In the genomic region with DNA sequence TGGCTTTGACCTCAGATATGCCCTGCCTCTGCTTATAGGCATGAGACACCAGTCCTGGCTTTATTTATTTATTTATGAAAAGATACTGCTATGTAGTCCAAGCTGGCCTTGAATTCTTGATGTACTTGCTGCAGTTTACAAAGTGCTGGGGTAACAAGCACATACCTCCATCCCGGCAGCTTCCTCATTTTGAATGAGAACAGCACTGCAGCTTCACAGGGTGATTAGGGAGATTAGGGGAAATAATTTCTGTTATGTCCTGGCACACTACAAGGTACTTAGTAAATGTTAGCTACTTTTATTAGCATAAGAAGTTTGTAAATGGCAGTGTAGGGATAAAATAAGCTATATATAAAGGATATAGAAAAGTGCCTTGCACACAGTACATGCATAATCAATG, we compare ENCODE assay signal across 22 mouse cellular contexts. TPM values are rescaled to one million over a fixed set of nuclear protein-coding genes. Genes with fewer than 3 reads are reported as not detected.
DNase-seq lines count a peak whose midpoint lies in the region; ATAC-seq and TF ChIP-seq lines count a peak whose summit lies in the region.
"Had no signal": no experiment of that assay in that cellular context is flagged by ENCODE, and none has a peak within 500 bp of the region (broad histone marks: within the 10 kb centered on the region; RNA-seq: fewer than 3 reads in every experiment).

No protein-coding gene starts in this region.

- 44% methylated on average over 1 of the region's 1 CpGs for WGBS in liver, embryonic 14.5 days (ENCODE audit: insufficient replicate concordance)
- WGBS in liver, postnatal 0 days (ENCODE audit: insufficient replicate concordance) = 50% methylated on average over 1 of the region's 1 CpGs

- no peak overlapping the region for H3K9ac ChIP-seq in liver, embryonic 14.5 days (replicated peaks)
- H3K9ac ChIP-seq in liver, postnatal 0 days (replicated peaks) = no peak overlapping the region

- H3K27ac ChIP-seq in liver, embryonic 14.5 days = no peak overlapping the region
- H3K27ac ChIP-seq in liver, postnatal 0 days (ENCODE audit: low read depth) = no peak overlapping the region
- H3K27ac ChIP-seq: embryonic facial prominence, embryonic 15.5 days; forebrain, embryonic 12.5 days; liver, embryonic 15.5 days; lung, embryonic 15.5 days; midbrain, embryonic 15.5 days had no signal

- H3K27me3 ChIP-seq in liver, embryonic 14.5 days (ENCODE audit: control insufficient read depth, insufficient read depth, low read length) = no peaks in the 10 kb centered on the region
- H3K27me3 ChIP-seq in liver, postnatal 0 days (ENCODE audit: insufficient read depth, low read length) = no peaks in the 10 kb centered on the region
- H3K27me3 ChIP-seq: embryonic facial prominence, embryonic 15.5 days; forebrain, embryonic 12.5 days; liver, embryonic 15.5 days; lung, embryonic 15.5 days; midbrain, embryonic 15.5 days; Patski had no signal

- ATAC-seq in liver, embryonic 14.5 days (ENCODE audit: insufficient read depth) = no peak
- no peak for ATAC-seq in liver, postnatal 0 days
- ATAC-seq in megakaryocyte progenitor cell, adult 5-6 weeks (replicated peaks; ENCODE audit: poor library complexity) = peak; percentile 26; the same call in 1 of the 2 replicates
- ATAC-seq: CD4-positive, CD25-positive, alpha-beta regulatory T cell, adult 4 months; forebrain, postnatal 0 days; intestine, embryonic 16.5 days; midbrain, embryonic 15.5 days; Patski had no signal

- H3K9me3 ChIP-seq in liver, embryonic 14.5 days (ENCODE audit: control insufficient read depth, low read length) = no peaks in the 10 kb centered on the region
- no peaks in the 10 kb centered on the region for H3K9me3 ChIP-seq in liver, postnatal 0 days (ENCODE audit: low read length)
- H3K9me3 ChIP-seq: embryonic facial prominence, embryonic 15.5 days; forebrain, embryonic 12.5 days; liver, embryonic 15.5 days; lung, embryonic 15.5 days; midbrain, embryonic 15.5 days had no signal

- H3K4me3 ChIP-seq in liver, embryonic 14.5 days (ENCODE audit: insufficient read depth in 1 of 2, low read depth in 2 of 2, low read length in 2 of 2) = no peak overlapping the region
- H3K4me3 ChIP-seq in liver, postnatal 0 days (ENCODE audit: low read depth, low read length) = no peak overlapping the region

- peak; percentile 16 for DNase-seq in cerebellum, adult 9-10 months
- no peak for DNase-seq in cerebellum, postnatal 10 days
- DNase-seq in liver, embryonic 14.5 days (ENCODE audit: low read depth in 3 of 3, low spot score in 3 of 3) = no peak
- no peak for DNase-seq in liver, postnatal 0 days
- DNase-seq in MEL-GATA-1-ER (ENCODE audit: extremely low read depth, low read depth) = peak; percentile 84
- DNase-seq in heart, adult 11 months = no peak
- no peak for DNase-seq in natural killer cell, adult 2 months (ENCODE audit: low spot score in 2 of 2)
- DNase-seq: adrenal gland, postnatal 10 days; cerebellum, adult 8-10 months; forebrain, postnatal 0 days; kidney, adult 8-10 months; kidney, postnatal 4 days; left cerebral cortex, postnatal 4 days had no signal

- peak overlapping the region; percentile 75; the same call in 1 of the 2 replicates for H3K4me2 ChIP-seq in liver, embryonic 14.5 days (ENCODE audit: low read depth)
- H3K4me2 ChIP-seq in liver, postnatal 0 days (ENCODE audit: low read depth, low read length) = no peak overlapping the region

- no peak for TF ChIP-seq CTCF in liver, embryonic 14.5 days (IDR thresholded peaks at IDR 0.05; ENCODE audit: low read depth)
- no peak for TF ChIP-seq CTCF in liver, postnatal 0 days (IDR thresholded peaks at IDR 0.05; ENCODE audit: low read depth)

- TF ChIP-seq EP300 in liver, embryonic 14.5 days (IDR thresholded peaks at IDR 0.05; ENCODE audit: low read depth) = no peak
- TF ChIP-seq EP300 in liver, postnatal 0 days (IDR thresholded peaks at IDR 0.05; ENCODE audit: low read depth) = no peak

- H3K36me3 ChIP-seq in liver, embryonic 14.5 days (replicated peaks; ENCODE audit: control insufficient read depth, insufficient read depth, low read depth) = no peaks in the 10 kb centered on the region
- peaks cover 5% of the 10 kb centered on the region; the same call in 1 of the 2 replicates for H3K36me3 ChIP-seq in liver, postnatal 0 days (replicated peaks; ENCODE audit: insufficient read depth, low read length)
- H3K36me3 ChIP-seq: midbrain, embryonic 15.5 days had no signal

- peaks cover 5 to 10% of the 10 kb centered on the region in 2 experiments for H3K4me1 ChIP-seq in liver, embryonic 14.5 days (replicated peaks; ENCODE audit: control insufficient read depth in 2 of 2, insufficient read depth in 2 of 2, low read length in 1 of 2)
- H3K4me1 ChIP-seq in liver, postnatal 0 days (ENCODE audit: insufficient read depth) = peaks cover 13% of the 10 kb centered on the region; the same call in 1 of the 2 replicates

RNA-seq across cellular contexts. Expression of a gene that starts 1.4 kb away (rescaled TPM):
- 3.0 and 3.4 TPM in 2 replicates for polyA plus RNA-seq in liver, embryonic 14.5 days (2012; rRNA removed)
- 2.8 and 2.9 TPM in 2 replicates for polyA plus RNA-seq in liver, embryonic 14.5 days (2014; fragmentation: Nextera tagmentation; extraction: Ambion mirVana)
- 6.6 and 7.0 TPM in 2 replicates for polyA plus RNA-seq in liver, postnatal 0 days (2015; fragmentation: Nextera tagmentation; extraction: Ambion mirVana)
- total RNA-seq in megakaryocyte progenitor cell, adult 5-6 weeks (2015) = 12.3 and 12.7 TPM in 2 replicates
- total RNA-seq in megakaryocyte progenitor cell, adult 5-6 weeks (2017) = 13.0 and 16.5 TPM in 2 replicates

RNA-seq across cellular contexts. Expression of a gene that starts 29.5 kb away (rescaled TPM):
- 15.5 and 18.7 TPM in 2 replicates for polyA plus RNA-seq in liver, embryonic 14.5 days (2012; rRNA removed)
- 11.4 and 12.5 TPM in 2 replicates for polyA plus RNA-seq in liver, embryonic 14.5 days (2014; fragmentation: Nextera tagmentation; extraction: Ambion mirVana)
- 16.7 and 17.8 TPM in 2 replicates for polyA plus RNA-seq in liver, postnatal 0 days (2015; fragmentation: Nextera tagmentation; extraction: Ambion mirVana)
- total RNA-seq in megakaryocyte progenitor cell, adult 5-6 weeks (2015) = 71.8 and 84.3 TPM in 2 replicates
- total RNA-seq in megakaryocyte progenitor cell, adult 5-6 weeks (2017) = 106 and 118 TPM in 2 replicates

RNA-seq across cellular contexts. Expression of a gene that starts 59.1 kb away (rescaled TPM):
- 2.0 and 3.9 TPM in 2 replicates for polyA plus RNA-seq in liver, embryonic 14.5 days (2012; rRNA removed)
- 11.9 and 13.0 TPM in 2 replicates for polyA plus RNA-seq in liver, embryonic 14.5 days (2014; fragmentation: Nextera tagmentation; extraction: Ambion mirVana)
- polyA plus RNA-seq in liver, postnatal 0 days (2015; fragmentation: Nextera tagmentation; extraction: Ambion mirVana) = 15.0 and 15.8 TPM in 2 replicates
- 11.1 and 12.1 TPM in 2 replicates for total RNA-seq in megakaryocyte progenitor cell, adult 5-6 weeks (2015)
- 6.9 and 9.6 TPM in 2 replicates for total RNA-seq in megakaryocyte progenitor cell, adult 5-6 weeks (2017)

Comparison
In these comparisons a context has a peak if more than half of its experiments do, and no peak if none do; other contexts are left out.
1. DNase-seq: peak in cerebellum, adult 9-10 months (single experiment) and MEL-GATA-1-ER (single experiment); none in cerebellum, postnatal 10 days (0 of 2), liver, embryonic 14.5 days (0 of 3), liver, postnatal 0 days (single experiment), heart, adult 11 months (single experiment) and natural killer cell, adult 2 months (0 of 2).